Mouse (Mus musculus) midbrain, embryonic 12.5 days (tissue): ENCODE measurements around the gene Gm17606. TPM values are rescaled to one million over a fixed set of nuclear protein-coding genes. Genes with fewer than 3 reads are reported as not detected.

Experiments
- ATAC-seq: fragments of 200-750 bp; cut with Nextera tagmentation; 2 replicates; pipeline ENCODE4 v1.8.0; 2017; ENCODE audit warnings: low read depth, moderate TSS enrichment, moderate library complexity; ENCODE audit not compliant: low FRiP score
- H3K27ac ChIP-seq: fragments of 300-500 bp; sonication (generic); replicated peaks from 2 replicates; pipeline ENCODE4 v1.5.1; 2016; ENCODE audit warnings: mild to moderate bottlenecking
- H3K27me3 ChIP-seq: fragments of 300-500 bp; sonication (generic); 2 replicates; pipeline ENCODE4 v1.6.1; 2016; ENCODE audit warnings: mild to moderate bottlenecking
- H3K36me3 ChIP-seq: fragments of 300-500 bp; sonication (generic); 2 replicates; pipeline ENCODE4 v1.6.1; 2016
- H3K4me1 ChIP-seq: fragments of 300-500 bp; sonication (generic); 2 replicates; pipeline ENCODE4 v1.6.1; 2016
- H3K4me2 ChIP-seq: fragments of 300-500 bp; sonication (generic); replicated peaks from 2 replicates; pipeline ENCODE4 v1.6.1; 2016; ENCODE audit warnings: mild to moderate bottlenecking, moderate library complexity
- H3K4me3 ChIP-seq: fragments of 300-500 bp; sonication (generic); 2 replicates; pipeline ENCODE4 v1.5.1; 2016; ENCODE audit warnings: mild to moderate bottlenecking
- H3K9ac ChIP-seq: fragments of 300-500 bp; sonication (generic); replicated peaks from 2 replicates; pipeline ENCODE4 v1.6.1; 2016; ENCODE audit warnings: mild to moderate bottlenecking, moderate library complexity
- H3K9me3 ChIP-seq: fragments of 300-500 bp; sonication (generic); 2 replicates; pipeline ENCODE4 v1.6.1; 2016; ENCODE audit warnings: mild to moderate bottlenecking
- WGBS: fragments of 180-500 bp; shearing (Covaris S2); methylation state at CpG from one replicate; pipeline ENCODE4 v1.1.7; 2016; 5-methylcytosine and 5-hydroxymethylcytosine counted together
- polyA plus RNA-seq: library from polyadenylated mRNA; unstranded; fragments of >200 nt; fragmentation: Nextera tagmentation; extraction: Ambion mirVana; gene quantifications from 2 replicates; pipeline ENCODE4 v1.2.1, GENCODE M21; 2016

Gm17606 gene
- not detected in 2 replicates for polyA plus RNA-seq

- peaks cover 71% of the 10 kb centered on the region for H3K36me3 ChIP-seq
- peak within 1 kb of the TSS; percentile 91 for H3K4me2 ChIP-seq
- peak within 1 kb of the TSS; percentile 73 for H3K4me3 ChIP-seq
- H3K4me1 ChIP-seq = peaks cover 18% of the 10 kb centered on the region
- peak within 1 kb of the TSS; percentile 92 for H3K27ac ChIP-seq
- H3K27me3 ChIP-seq = no peaks in the 10 kb centered on the region
- peak within 1 kb of the TSS; percentile 86 for H3K9ac ChIP-seq
- WGBS = under 1% methylated on average over 28 of the region's 28 CpGs
- no peaks in the 10 kb centered on the region for H3K9me3 ChIP-seq
- no peak for ATAC-seq
Measured at GRCm38 (mm10) chr14:54640946-54641304, at the start of gene Gm17606. Gene Gm17606 (plus strand): TSS chr14:54640952.

- Histone ChIP-seq H3K4me1 (0 out of 2 replicates have a peak, but pooled peaks cover 4% of the 10 kb centered on the region), H3K9ac (no peak overlapping the region), H3K27ac (no peak overlapping the region), H3K36me3 (peaks cover 18% of the 10 kb centered on the region), H3K27me3 (no peaks in the 10 kb centered on the region), H3K9me3 (no peaks in the 10 kb centered on the region), H3K4me2 (no peak overlapping the region), H3K4me3 (no peak overlapping the region)
- 88% methylated on average over 16 of the region's 16 CpGs for WGBS
- no peak for ATAC-seq
Measured at GRCm38 (mm10) chr14:54591056-54591455, 49.7 kb upstream of the Gm17606 start.

GRCm38 (mm10) chr14:54592319-54592934 is 48.3 kb upstream of the Gm17606 start:
- 81% methylated on average over 10 of the region's 10 CpGs for WGBS
- Histone ChIP-seq H3K9ac (no peak overlapping the region), H3K9me3 (no peaks in the 10 kb centered on the region), H3K27ac (0 out of 2 replicates have a peak overlapping the region, but pooled peaks have one; percentile 35), H3K36me3 (peaks cover 18% of the 10 kb centered on the region), H3K4me1 (0 out of 2 replicates have a peak, but pooled peaks cover 4% of the 10 kb centered on the region), H3K4me3 (no peak overlapping the region), H3K4me2 (no peak overlapping the region), H3K27me3 (no peaks in the 10 kb centered on the region)
- no peak for ATAC-seq

GRCm38 (mm10) chr14:54594055-54594454 is 46.7 kb upstream of the Gm17606 start:
- Histone ChIP-seq H3K4me3 (no peak overlapping the region), H3K9ac (no peak overlapping the region), H3K9me3 (no peaks in the 10 kb centered on the region), H3K4me2 (no peak overlapping the region), H3K27ac (no peak overlapping the region), H3K27me3 (no peaks in the 10 kb centered on the region), H3K4me1 (0 out of 2 replicates have a peak, but pooled peaks cover 4% of the 10 kb centered on the region), H3K36me3 (peaks cover 19% of the 10 kb centered on the region)
- ATAC-seq = no peak
- 94% methylated on average over 3 of the region's 3 CpGs for WGBS

- no peak overlapping the region for H3K4me3 ChIP-seq
- no peak overlapping the region for H3K27ac ChIP-seq
- no peaks in the 10 kb centered on the region for H3K9me3 ChIP-seq
- no peaks in the 10 kb centered on the region for H3K27me3 ChIP-seq
- H3K4me2 ChIP-seq = no peak overlapping the region; the same call in 1 of the 2 replicates
- H3K36me3 ChIP-seq = peaks cover 24% of the 10 kb centered on the region
- ATAC-seq = no peak
- 0 out of 2 replicates have a peak, but pooled peaks cover 4% of the 10 kb centered on the region for H3K4me1 ChIP-seq
- WGBS = 73% methylated on average over 28 of the region's 28 CpGs
- no peak overlapping the region for H3K9ac ChIP-seq
Measured at GRCm38 (mm10) chr14:54594631-54595414, 45.9 kb upstream of the Gm17606 start.

GRCm38 (mm10) chr14:54597084-54597483 is 43.7 kb upstream of the Gm17606 start:
- WGBS = 79% methylated on average over 7 of the region's 7 CpGs
- Histone ChIP-seq H3K9ac (no peak overlapping the region), H3K27ac (no peak overlapping the region), H3K9me3 (no peaks in the 10 kb centered on the region), H3K27me3 (no peaks in the 10 kb centered on the region), H3K4me2 (no peak overlapping the region), H3K36me3 (peaks cover 24% of the 10 kb centered on the region), H3K4me1 (0 out of 2 replicates have a peak, but pooled peaks cover 4% of the 10 kb centered on the region), H3K4me3 (no peak overlapping the region)
- no peak for ATAC-seq

GRCm38 (mm10) chr14:54601601-54602000 is 39.2 kb upstream of the Gm17606 start:
- H3K4me2 ChIP-seq = no peak overlapping the region
- ATAC-seq = no peak
- H3K9ac ChIP-seq = no peak overlapping the region
- 85% methylated on average over 2 of the region's 2 CpGs for WGBS
- H3K4me3 ChIP-seq = no peak overlapping the region
- no peaks in the 10 kb centered on the region for H3K27me3 ChIP-seq
- no peak overlapping the region for H3K27ac ChIP-seq
- H3K9me3 ChIP-seq = no peaks in the 10 kb centered on the region
- peaks cover 6% of the 10 kb centered on the region; the same call in 1 of the 2 replicates for H3K36me3 ChIP-seq
- H3K4me1 ChIP-seq = peaks cover 23% of the 10 kb centered on the region

- 40% methylated on average over 4 of the region's 4 CpGs for WGBS
- Histone ChIP-seq H3K27ac (peak overlapping the region; percentile 81), H3K4me2 (peak overlapping the region; percentile 47), H3K9ac (peak overlapping the region; percentile 71), H3K27me3 (no peaks in the 10 kb centered on the region), H3K4me1 (peaks cover 23% of the 10 kb centered on the region), H3K36me3 (peaks cover 6% of the 10 kb centered on the region; the same call in 1 of the 2 replicates), H3K4me3 (peak overlapping the region; percentile 55), H3K9me3 (no peaks in the 10 kb centered on the region)
- peak; percentile 14 for ATAC-seq
Measured at GRCm38 (mm10) chr14:54602613-54603012, 38.1 kb upstream of the Gm17606 start.

- peak overlapping the region; percentile 47 for H3K4me2 ChIP-seq
- no peaks in the 10 kb centered on the region for H3K9me3 ChIP-seq
- no peaks in the 10 kb centered on the region for H3K27me3 ChIP-seq
- peak; percentile 99 for ATAC-seq
- H3K4me1 ChIP-seq = peaks cover 23% of the 10 kb centered on the region
- under 1% methylated on average over 46 of the region's 46 CpGs for WGBS
- H3K27ac ChIP-seq = peak overlapping the region; percentile 81
- H3K36me3 ChIP-seq = peaks cover 6% of the 10 kb centered on the region; the same call in 1 of the 2 replicates
- H3K4me3 ChIP-seq = peak overlapping the region; percentile 55
- H3K9ac ChIP-seq = peak overlapping the region; percentile 71
Measured at GRCm38 (mm10) chr14:54603038-54603654, 37.6 kb upstream of the Gm17606 start.

GRCm38 (mm10) chr14:54603686-54604085 is 37.1 kb upstream of the Gm17606 start:
- peak overlapping the region; percentile 55 for H3K4me3 ChIP-seq
- H3K4me2 ChIP-seq = peak overlapping the region; percentile 47
- H3K36me3 ChIP-seq = peaks cover 6% of the 10 kb centered on the region; the same call in 1 of the 2 replicates
- peaks cover 23% of the 10 kb centered on the region for H3K4me1 ChIP-seq
- no peaks in the 10 kb centered on the region for H3K27me3 ChIP-seq
- 87% methylated on average over 8 of the region's 8 CpGs for WGBS
- peak overlapping the region; percentile 50 for H3K27ac ChIP-seq
- ATAC-seq = no peak
- H3K9me3 ChIP-seq = no peaks in the 10 kb centered on the region
- no peak overlapping the region for H3K9ac ChIP-seq

- H3K4me2 ChIP-seq = peak within 1 kb of the TSS; percentile 58
- peak; percentile 28 for ATAC-seq
- 0 out of 2 replicates have a peak, but pooled peaks cover 3% of the 10 kb centered on the region for H3K36me3 ChIP-seq
- H3K27ac ChIP-seq = peak within 1 kb of the TSS; percentile 50
- H3K4me1 ChIP-seq = peaks cover 23% of the 10 kb centered on the region
- no peaks in the 10 kb centered on the region for H3K9me3 ChIP-seq
- no peaks in the 10 kb centered on the region for H3K27me3 ChIP-seq
- peak within 1 kb of the TSS; percentile 46 for H3K4me3 ChIP-seq
- WGBS = under 1% methylated on average over 36 of the region's 39 CpGs
- H3K9ac ChIP-seq = peak within 1 kb of the TSS; percentile 52
Measured at GRCm38 (mm10) chr14:54605752-54606321, 34.9 kb upstream of the Gm17606 start, which contains the start of gene 4931414P19Rik. Gene 4931414P19Rik (minus strand): TSS chr14:54605993.
